Mouse (Mus musculus) thymus, postnatal 0 days (tissue): ENCODE results near the gene Alk. TPM values are rescaled to one million over a fixed set of nuclear protein-coding genes. Genes with fewer than 3 reads are reported as not detected.

Source experiments
- DNase-seq: peaks from one replicate; pipeline ENCODE4 v3.0.0-alpha.2; 2015; ENCODE audit warnings: low spot score
- polyA plus RNA-seq: library from polyadenylated mRNA; unstranded; fragments of >200 nt; fragmentation: Nextera tagmentation; extraction: Ambion mirVana; gene quantifications from 2 replicates; pipeline ENCODE4 v1.2.1, GENCODE M21; 2015

The Alk gene
- polyA plus RNA-seq, 1 experiment from 2014 or later, result 0.05 TPM

GRCm38 (mm10) chr17:72268529-72268928, 335.9 kb downstream of the Alk start:
- DNase-seq, result no peak

- DNase-seq, result no peak
These were observed 339.0 kb downstream of the Alk start for GRCm38 (mm10) chr17:72265171-72266022.

DNA sequence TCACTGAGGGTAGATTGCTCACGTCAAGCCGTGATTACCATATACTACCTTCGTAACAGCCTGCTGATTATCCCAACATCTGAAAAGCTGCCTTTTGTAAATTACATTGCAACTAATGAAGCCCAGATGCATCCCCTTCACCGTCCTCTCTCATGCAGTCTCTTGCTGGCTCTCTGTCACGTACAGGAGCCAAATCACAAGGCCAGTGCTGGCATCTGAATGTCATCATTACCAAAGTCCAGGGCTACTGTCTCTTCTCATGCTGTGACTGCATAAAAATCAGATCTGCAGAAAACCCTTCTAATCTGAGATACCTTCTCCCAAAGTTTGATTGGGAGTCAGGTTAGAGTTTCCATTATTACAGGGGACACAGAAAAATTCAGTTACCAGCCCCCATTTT, 351.0 kb downstream of the Alk start:
- DNase-seq, result no peak

DNA sequence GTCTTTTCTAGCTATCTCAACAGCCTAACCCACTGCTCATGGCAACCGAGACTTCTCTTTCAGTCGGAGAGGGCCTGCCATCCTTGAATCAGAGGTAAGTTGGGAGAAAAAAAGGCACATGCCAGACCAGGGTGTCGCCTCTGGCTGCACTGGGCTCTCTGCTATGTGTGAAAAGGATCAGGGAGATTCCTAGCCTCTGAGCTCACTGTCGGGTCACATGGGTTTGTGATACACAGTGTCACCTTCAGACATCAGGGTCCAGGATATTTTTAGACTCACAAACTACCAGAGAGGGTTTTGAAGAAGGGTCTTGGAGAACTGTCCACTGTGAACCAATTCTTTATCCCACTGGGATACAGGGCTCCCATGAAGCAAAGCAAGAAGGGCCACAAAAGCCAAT, 352.9 kb downstream of the Alk start:
- DNase-seq, result no peak

GRCm38 (mm10) chr17:72250482-72251405, 353.7 kb downstream of the Alk start:
- no peak for DNase-seq

DNA sequence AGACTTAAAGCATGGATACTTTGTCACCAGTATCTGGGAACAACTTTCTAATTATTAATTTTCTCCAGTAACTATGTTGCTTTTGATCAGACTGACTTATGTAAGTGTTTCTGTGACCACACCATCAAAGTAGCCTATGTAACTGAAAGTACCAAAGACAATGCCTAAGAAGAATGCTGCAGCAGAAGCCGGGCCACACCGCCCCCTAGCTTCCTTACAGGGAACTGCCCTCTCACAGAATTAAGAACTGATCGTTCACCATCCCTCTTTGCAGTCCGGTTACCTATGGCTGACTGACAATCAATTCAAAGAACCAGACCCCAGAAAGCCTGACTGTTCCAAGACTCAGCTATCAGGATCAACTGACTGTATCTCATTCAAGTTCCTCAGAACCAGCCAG, 362.4 kb downstream of the Alk start:
- peak; percentile 5 for DNase-seq

GRCm38 (mm10) chr17:72237315-72237714, 367.1 kb downstream of the Alk start:
- no peak for DNase-seq

GRCm38 (mm10) chr17:72230891-72231290, 373.5 kb downstream of the Alk start:
- no peak for DNase-seq

DNA sequence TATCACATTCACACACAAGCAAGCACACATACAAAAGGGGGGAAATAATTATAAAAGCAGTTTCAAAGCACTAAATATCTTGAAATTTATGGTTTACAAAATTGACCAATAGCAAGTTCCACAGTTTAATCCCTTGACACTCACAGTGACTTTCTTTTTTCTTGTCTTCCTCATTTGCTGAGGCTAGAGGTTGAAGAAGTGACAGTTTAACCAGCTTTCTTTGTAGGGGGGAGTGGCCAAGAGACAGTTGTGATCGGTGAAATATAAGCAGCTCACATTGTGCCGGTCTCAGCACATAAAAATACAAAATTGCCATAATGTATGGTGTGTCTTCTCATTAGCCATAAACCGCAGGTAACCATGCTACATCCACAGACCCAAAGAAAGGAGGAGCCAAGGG, 385.6 kb downstream of the Alk start:
- no peak for DNase-seq

DNA sequence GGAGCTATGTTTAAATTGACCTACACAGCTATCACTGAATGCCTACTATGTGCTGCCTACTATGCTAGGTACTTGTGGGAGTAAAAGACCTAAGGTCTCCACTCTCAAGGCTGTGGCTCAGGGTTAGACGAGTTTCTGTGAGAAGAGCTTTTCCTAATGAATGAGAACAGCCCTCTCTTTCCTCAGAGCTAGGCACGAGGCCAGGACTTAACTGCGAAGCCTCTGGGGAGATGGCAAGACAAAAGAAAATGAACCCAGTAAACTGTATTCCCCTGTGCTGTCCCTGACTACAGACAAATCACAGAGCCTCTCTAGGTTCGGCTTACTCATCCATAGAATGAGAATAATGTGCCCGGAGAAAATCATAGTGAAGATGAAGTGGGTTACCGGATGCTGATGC, 406.9 kb downstream of the Alk start:
- no peak for DNase-seq

DNA sequence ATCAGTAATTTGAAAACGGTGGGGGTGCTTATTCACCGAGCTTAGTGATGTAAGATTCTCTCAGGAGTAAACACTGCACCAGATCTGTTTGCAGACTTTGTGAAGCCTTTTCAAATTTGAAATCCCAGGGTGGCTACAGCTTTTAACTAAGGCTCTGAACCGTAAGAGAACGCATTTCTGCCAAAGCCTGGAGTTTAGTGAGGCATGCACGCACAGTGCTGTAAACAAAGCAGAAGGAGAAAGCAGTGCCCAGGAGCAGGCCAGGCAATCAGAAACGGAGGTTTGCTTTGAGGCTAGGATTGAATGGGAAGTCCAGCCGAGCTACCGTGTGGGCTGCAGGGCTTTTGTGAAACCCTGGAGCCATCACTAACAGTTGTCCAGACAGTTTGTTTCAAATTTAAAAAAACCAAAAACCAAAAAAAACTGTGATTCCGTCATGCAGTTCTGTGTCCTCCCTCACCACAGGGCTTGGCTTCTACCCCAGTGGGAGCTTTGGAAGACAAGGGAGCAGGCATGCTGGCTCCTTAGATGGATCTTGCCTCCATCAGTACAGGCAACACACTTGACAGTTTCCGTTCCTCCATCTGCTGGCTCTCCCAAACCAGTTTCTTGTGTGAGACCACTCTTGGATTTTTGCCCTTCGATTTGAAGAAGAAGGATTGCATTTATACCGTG, 409.3 kb downstream of the Alk start:
- no peak for DNase-seq

DNA sequence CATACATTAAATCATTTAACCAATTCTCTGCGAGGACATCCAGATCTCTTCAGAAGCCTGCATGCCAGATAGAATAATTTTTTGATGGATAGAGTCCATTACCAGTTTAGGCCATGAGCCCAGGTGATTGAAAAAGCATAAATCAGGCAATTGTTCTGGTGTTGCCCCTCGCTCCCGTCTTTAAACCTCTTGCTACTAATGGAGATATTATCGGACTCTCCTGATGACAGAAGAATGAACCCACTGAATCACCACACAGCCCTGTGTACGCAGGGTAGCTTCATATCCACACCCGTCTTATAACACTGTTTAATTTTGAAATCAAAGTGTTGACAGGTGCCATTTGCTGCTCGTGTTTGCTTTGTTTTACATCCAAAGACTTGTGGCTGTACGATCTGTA, 413.9 kb downstream of the Alk start:
- DNase-seq, result no peak

DNA sequence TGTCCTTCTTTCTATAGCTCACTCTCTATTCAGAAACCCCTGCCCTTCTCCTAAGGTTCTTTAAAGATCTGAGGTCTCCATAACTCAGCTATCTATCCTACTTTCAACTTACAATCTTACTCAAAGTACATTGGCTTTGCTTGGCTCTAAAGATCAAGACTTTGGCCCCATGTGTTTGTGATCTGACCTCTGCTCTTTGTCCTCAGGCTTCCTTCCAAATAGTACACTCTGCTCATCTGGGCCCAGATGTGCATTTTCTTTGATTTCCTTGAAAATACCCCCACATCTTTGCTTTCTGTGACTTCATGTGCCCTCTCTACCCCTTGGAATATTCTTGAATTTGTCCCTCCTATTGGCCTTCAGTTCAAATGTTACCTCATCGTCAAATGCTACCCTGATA, 417.4 kb downstream of the Alk start:
- no peak for DNase-seq

DNA sequence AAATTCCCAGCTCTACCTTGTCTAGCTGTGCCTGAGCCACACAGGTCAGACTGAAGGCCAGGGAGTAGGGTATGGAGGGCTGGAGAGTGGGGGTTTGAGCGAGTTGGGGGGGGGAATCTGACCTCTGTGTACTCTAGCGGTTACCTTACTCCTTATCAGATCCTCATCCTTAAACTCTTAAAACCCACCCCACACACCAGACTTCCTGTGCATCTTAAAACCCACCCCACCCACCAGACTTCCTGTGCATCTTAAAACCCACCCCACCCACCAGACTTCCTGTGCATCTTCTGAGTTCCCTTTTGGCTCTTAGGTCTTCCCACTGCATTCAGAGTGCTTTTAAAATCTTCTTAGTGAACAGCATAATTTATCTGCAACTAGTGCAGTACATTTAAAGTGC, 422.0 kb downstream of the Alk start:
- DNase-seq, result peak; percentile 9

- DNase-seq, result no peak
These were observed 424.2 kb downstream of the Alk start for GRCm38 (mm10) chr17:72180200-72180599.

DNA sequence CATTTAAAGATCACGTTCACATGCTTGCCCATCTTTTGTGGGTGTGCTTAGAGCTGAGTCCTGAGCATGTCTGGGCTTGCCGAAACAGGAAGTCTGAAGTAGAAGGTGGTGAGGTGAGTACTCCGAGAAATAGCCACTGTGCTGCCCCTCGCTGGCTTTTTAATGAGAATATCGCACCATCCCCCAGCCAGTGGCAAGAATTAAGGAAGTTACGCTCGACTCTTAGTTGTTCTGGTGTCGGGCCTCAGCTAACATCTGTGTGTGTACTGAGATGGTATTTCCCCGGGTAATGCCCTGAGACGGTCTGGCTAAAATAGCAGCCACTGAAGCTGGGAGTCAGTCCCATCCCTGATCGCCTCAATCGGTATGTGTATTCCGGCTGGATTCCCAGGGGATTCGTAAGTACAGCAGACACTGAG, 424.7 kb downstream of the Alk start:
- no peak for DNase-seq

GRCm38 (mm10) chr17:72173778-72174177, 430.6 kb downstream of the Alk start:
- DNase-seq, result no peak

DNA sequence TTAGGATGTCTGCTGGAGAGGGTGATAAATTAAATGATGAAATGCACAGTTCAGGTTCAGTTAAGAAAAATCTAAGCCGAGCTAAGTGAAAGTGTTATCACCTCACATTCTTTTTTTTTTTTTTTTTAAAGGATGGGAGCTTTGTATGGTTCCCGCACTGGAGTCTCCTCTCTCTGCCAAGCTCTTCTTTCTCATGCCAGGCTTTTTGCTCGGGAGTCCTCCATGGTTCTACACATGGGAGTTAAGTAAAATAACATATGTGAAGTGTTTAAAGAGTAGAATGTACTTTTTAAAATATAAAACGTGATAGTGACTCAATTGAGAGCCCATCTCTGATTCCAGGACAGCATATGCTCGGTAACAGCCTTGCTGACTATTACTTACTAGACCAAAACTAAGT, 436.3 kb downstream of the Alk start:
- DNase-seq, result no peak

DNA sequence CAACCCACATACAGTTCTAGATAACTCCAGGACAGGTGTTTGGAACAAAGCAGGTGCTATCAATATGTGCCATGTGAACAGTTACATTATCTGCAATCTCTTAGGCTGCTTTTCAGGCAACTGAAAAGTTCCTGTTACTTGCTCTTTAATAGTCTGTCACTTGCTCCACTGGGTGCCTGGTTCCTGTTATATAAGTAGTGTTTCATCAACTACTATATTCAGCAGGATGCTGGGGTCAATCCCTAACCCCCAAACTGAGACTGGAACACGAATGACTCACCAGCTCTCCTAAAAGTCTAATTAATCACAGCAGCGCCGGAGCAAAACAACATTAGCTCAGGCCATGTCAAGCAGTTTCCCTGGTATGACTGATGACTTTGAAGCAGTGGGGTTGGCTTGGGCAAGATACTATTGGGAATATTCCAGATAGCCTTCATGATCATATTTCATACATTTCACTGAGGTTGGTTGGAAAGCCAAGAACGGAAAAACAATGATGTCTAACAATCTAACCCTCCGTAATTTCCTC, 445.5 kb downstream of the Alk start:
- DNase-seq, result no peak

DNA sequence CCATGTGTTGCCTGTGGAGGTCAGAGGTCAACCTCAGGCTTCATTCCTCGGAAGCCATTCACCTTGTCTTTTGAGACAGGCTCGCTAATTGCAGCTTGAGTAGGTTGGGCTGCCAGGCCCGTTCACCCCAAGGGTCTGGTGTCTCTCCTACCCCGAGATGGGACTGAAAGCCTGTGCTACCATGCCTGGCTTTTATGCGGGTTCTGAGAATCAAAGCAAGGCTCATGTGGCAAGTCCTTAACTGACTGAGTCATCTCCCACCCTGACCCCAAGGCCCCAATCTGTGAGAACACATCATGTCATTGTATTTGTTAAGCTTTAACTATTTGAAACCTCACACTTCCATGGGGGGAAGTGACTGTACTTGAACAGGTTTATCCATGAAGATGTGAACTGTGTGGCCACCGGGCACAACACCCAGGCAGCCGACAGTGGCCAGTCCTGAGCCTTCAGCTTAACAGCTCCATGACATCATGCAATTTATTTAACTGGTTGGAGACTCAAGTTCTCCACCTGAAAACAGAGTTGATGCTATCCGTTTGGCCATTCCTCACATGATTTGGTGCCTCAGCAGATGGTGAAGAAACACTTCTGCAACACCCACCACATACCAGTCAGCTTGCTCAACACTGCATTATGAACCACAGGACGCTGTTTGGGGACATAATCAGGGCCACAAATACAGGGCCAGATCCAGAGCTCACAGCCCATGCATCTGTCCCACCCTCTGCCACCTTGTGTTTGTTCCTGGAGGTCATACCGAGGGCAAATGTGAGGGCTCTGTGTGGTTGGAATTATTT, 446.4 kb downstream of the Alk start:
- no peak for DNase-seq

DNA sequence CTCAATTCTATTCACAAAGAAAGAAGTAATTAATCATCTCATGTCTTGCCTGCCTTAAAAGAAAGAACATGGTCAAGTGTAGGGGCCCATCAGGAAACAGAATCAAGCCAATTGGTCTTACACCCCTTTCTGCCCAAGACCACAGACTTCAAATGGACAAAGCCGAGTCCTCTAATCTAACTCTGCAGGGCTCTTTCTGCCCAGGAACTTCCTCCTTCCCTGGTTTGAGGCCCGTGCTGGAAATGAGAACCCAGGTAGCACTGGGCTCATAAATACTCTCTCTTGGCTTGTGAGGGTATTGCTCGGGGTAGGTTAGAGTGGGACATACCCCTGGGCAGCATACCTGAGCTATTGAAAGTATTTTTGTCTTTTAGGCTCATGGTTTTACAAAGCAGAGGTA, 451.4 kb downstream of the Alk start:
- no peak for DNase-seq
